ENCODE assay signal across 7 mouse cellular contexts in the genomic region with DNA sequence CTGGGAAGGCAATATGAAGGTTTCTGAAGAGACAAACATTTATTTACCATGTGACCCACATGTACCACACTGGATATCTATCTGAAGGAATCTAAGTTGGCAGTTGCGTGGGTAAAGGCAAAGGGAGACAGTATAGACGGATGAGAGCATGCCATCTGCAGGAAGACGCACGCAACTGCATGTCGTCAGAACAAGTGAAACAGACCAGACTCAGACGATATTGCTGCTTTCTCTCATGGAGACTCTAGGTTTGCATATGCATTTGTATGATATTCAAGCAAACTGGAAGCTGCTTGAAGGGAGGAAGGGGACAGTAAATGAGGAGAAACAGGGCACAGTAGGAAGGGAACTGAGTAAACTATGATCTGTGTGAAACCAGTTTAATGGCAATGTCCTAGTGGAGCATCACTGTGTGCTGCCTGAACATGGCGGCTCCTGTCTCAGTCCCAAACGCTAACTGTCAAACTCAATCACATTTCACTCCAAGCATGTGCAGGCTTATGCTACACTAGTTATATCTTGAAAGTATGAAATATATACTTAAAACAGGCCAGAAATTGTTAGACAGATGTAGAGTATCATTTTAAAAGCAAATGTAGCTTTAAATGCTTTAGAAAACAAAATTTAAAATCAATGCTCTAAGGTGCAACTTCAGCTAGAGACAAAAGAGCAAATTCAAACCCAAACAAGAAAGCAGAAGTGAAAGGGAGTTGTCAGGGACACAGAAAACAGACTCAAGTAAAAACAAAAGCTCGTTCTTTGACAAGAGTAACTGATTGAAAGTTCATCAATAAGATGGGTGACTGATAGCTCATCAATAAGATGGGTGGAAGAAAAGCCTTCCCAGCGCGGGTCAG. TPM values are rescaled to one million over a fixed set of nuclear protein-coding genes. Genes with fewer than 3 reads are reported as not detected.
DNase-seq lines count a peak whose midpoint lies in the region; ATAC-seq and TF ChIP-seq lines count a peak whose summit lies in the region.

No protein-coding gene starts in this region.

- H3K27me3 ChIP-seq in MEL (ENCODE audit: control insufficient read depth in 1 of 2, insufficient read depth in 2 of 2, low read length in 2 of 2) = no peaks in the 10 kb centered on the region

- H3K9me3 ChIP-seq in MEL (replicated peaks; ENCODE audit: insufficient read depth, low read length) = no peaks in the 10 kb centered on the region

- peak; percentile 72 for ATAC-seq in common myeloid progenitor, adult 5-6 weeks (replicated peaks; ENCODE audit: low read depth, poor library complexity, severe bottlenecking)

- TF ChIP-seq RAD21 in MEL (IDR thresholded peaks at IDR 0.05; ENCODE audit: low read depth, low read length) = peak; percentile 18; the same call in 1 of the 2 replicates

- H3K79me2 ChIP-seq in MEL (ENCODE audit: control insufficient read depth, insufficient read depth, low read length, poor library complexity) = no peaks in the 10 kb centered on the region

- no peak for TF ChIP-seq POLR2A in MEL (IDR thresholded peaks at IDR 0.05; ENCODE audit: control insufficient read depth in 1 of 2, insufficient read depth in 1 of 2, low read depth in 1 of 2, low read length in 2 of 2, poor library complexity in 1 of 2)

- H3K36me3 ChIP-seq in MEL (ENCODE audit: control insufficient read depth in 1 of 2, insufficient read depth in 2 of 2, low read length in 2 of 2) = peaks cover 0 to 34% of the 10 kb centered on the region in 2 experiments; a peak in 2 of 4 replicates

- H3K4me3 ChIP-seq in MEL (ENCODE audit: control insufficient read depth in 1 of 2, insufficient read depth in 1 of 2, low read depth in 2 of 2, low read length in 2 of 2) = no peak overlapping the region

- peaks cover 9 to 19% of the 10 kb centered on the region in 2 experiments for H3K4me1 ChIP-seq in MEL (ENCODE audit: control insufficient read depth in 1 of 2, insufficient read depth in 2 of 2, low read length in 2 of 2)

- no peak overlapping the region for H3K9ac ChIP-seq in MEL (ENCODE audit: control insufficient read depth, low read depth, low read length, poor library complexity, severe bottlenecking)

- TF ChIP-seq CTCF in MEL (IDR thresholded peaks at IDR 0.05 in 2 of 3, conservative IDR thresholded peaks at IDR 0.05 in 1 of 3; ENCODE audit: control insufficient read depth in 1 of 3, insufficient read depth in 1 of 3, low read depth in 2 of 3, low read length in 3 of 3, poor library complexity in 1 of 3, severe bottlenecking in 1 of 3) = peak; percentile 55 to 77 (median 59)

- TF ChIP-seq EP300 in MEL (IDR thresholded peaks at IDR 0.05; ENCODE audit: low read depth in 1 of 2, low read length in 2 of 2) = no peak

- DNase-seq in kidney, postnatal 10 days = peak; percentile 30
- no peak for DNase-seq in kidney, adult 9 months
- DNase-seq in MEL (ENCODE audit: low read depth, low spot score) = peak; percentile 76
- peak; percentile 47 for DNase-seq in lung, postnatal 10 days
- DNase-seq in thymus, postnatal 14 days = peak; percentile 70
- no peak for DNase-seq in frontal cortex, postnatal 25 days (ENCODE audit: low spot score in 2 of 2)

- no peak overlapping the region for H3K27ac ChIP-seq in MEL (ENCODE audit: control insufficient read depth, low read depth, low read length)

TF ChIP-seq in MEL, 35 proteins besides CTCF, POLR2A, EP300 and RAD21:
- TF ChIP-seq KAT2A (conservative IDR thresholded peaks at IDR 0.05; ENCODE audit: low read depth, low read length) (no peak), MAFK (IDR thresholded peaks at IDR 0.05; ENCODE audit: borderline replicate concordance, low read depth, low read length) (no peak), JUND (IDR thresholded peaks at IDR 0.05; ENCODE audit: low read depth, low read length) (no peak), SIN3A (IDR thresholded peaks at IDR 0.05; ENCODE audit: low read length) (no peak), NELFE (IDR thresholded peaks at IDR 0.05; ENCODE audit: low read depth, low read length) (no peak), POLR2AphosphoS5 (IDR thresholded peaks at IDR 0.05; ENCODE audit: borderline replicate concordance, low read depth, low read length) (no peak), MEF2A (IDR thresholded peaks at IDR 0.05; ENCODE audit: extremely low read depth, insufficient replicate concordance, low read depth, low read length, poor library complexity, severe bottlenecking) (no peak), ZKSCAN1 (IDR thresholded peaks at IDR 0.05; ENCODE audit: low read depth, low read length) (no peak), SMC3 (IDR thresholded peaks at IDR 0.05; ENCODE audit: low read depth, low read length) (peak; percentile 49), UBTF (IDR thresholded peaks at IDR 0.05; ENCODE audit: borderline replicate concordance, insufficient read depth, low read depth, low read length) (no peak), TBP (IDR thresholded peaks at IDR 0.05; ENCODE audit: low read depth, low read length) (no peak), MAX (IDR thresholded peaks at IDR 0.05; ENCODE audit: low read length) (peak; percentile 32; the same call in 1 of the 2 replicates), GATA1 (IDR thresholded peaks at IDR 0.05; ENCODE audit: low read depth, low read length) (no peak; the same call in 1 of the 2 replicates), ETS1 (IDR thresholded peaks at IDR 0.05; ENCODE audit: low read depth, low read length) (0 out of 2 replicates have a peak, but pooled peaks have one; percentile 21), USF2 (IDR thresholded peaks at IDR 0.05; ENCODE audit: borderline replicate concordance in 1 of 2, insufficient read depth in 1 of 2, low read depth in 1 of 2, low read length in 2 of 2) (no peak), RCOR1 (IDR thresholded peaks at IDR 0.05; ENCODE audit: low read depth, low read length) (no peak), CHD2 (IDR thresholded peaks at IDR 0.05; ENCODE audit: low read length) (no peak), CHD1 (IDR thresholded peaks at IDR 0.05; ENCODE audit: low read depth, low read length) (no peak), ZC3H11A (IDR thresholded peaks at IDR 0.05; ENCODE audit: low read depth, low read length) (no peak), BHLHE40 (IDR thresholded peaks at IDR 0.05; ENCODE audit: borderline replicate concordance, low read depth, low read length) (no peak), TAL1 (IDR thresholded peaks at IDR 0.05; ENCODE audit: low read length) (no peak), HCFC1 (IDR thresholded peaks at IDR 0.05; ENCODE audit: low read depth, low read length) (no peak), USF1 (IDR thresholded peaks at IDR 0.05; ENCODE audit: low read depth, low read length) (peak; percentile 37; the same call in 1 of the 2 replicates), GABPA (IDR thresholded peaks at IDR 0.05; ENCODE audit: low read depth, low read length) (no peak), POLR2AphosphoS2 (IDR thresholded peaks at IDR 0.05; ENCODE audit: low read length) (no peak)

RNA-seq across cellular contexts. Expression of a gene that starts 24.2 kb away (rescaled TPM):
- 7.0 and 7.9 TPM in 2 replicates for total RNA-seq in MEL (2012; rRNA removed)
- polyA plus RNA-seq in MEL (2012; ENCODE audit: insufficient read depth in 1 of 2, insufficient read length in 2 of 2, low read depth in 1 of 2, low replicate concordance in 2 of 2, missing spikeins in 1 of 2) = 10 to 100 TPM in 1 of 2 experiments, not detected in 1; 17.1 TPM
- 39.8 and 53.3 TPM in 2 replicates for total RNA-seq in common myeloid progenitor, adult 5-6 weeks (2017)

RNA-seq across cellular contexts. Expression of a gene that starts 30.0 kb away (rescaled TPM):
- total RNA-seq in MEL (2012; rRNA removed) = 54.0 and 57.3 TPM in 2 replicates
- 10 to 100 TPM in 1 of 2 experiments, not detected in 1; 54.8 TPM for polyA plus RNA-seq in MEL (2012; ENCODE audit: insufficient read depth in 1 of 2, insufficient read length in 2 of 2, low read depth in 1 of 2, low replicate concordance in 2 of 2, missing spikeins in 1 of 2)
- 156 and 192 TPM in 2 replicates for total RNA-seq in common myeloid progenitor, adult 5-6 weeks (2017)

Comparison
In these comparisons a context has a peak if more than half of its experiments do, and no peak if none do; other contexts are left out.
1. DNase-seq: peak in kidney, postnatal 10 days (single experiment), MEL (single experiment), lung, postnatal 10 days (single experiment) and thymus, postnatal 14 days (single experiment); none in kidney, adult 9 months (single experiment) and frontal cortex, postnatal 25 days (0 of 2).